Mouse (Mus musculus): ENCODE results near the gene Tcf7l1.
A peak's percentile ranks its signal among the peaks of the same experiment; 100 is the strongest.

Gene Tcf7l1

GRCm38 (mm10) chr6:72747156-72747555 is 41.9 kb downstream of the Tcf7l1 start:
- DNase-seq (ENCODE audit: low read depth, low spot score): no peak

- DNase-seq (ENCODE audit: low read depth, low spot score): no peak
Measured at GRCm38 (mm10) chr6:72745781-72746180, 43.3 kb downstream of the Tcf7l1 start.

- no peak for DNase-seq (ENCODE audit: low read depth, low spot score)
Measured at GRCm38 (mm10) chr6:72744144-72744800, 44.8 kb downstream of the Tcf7l1 start.

GRCm38 (mm10) chr6:72743624-72744041 is 45.4 kb downstream of the Tcf7l1 start:
- no peak for DNase-seq (ENCODE audit: low read depth, low spot score)

- no peak for DNase-seq (ENCODE audit: low read depth, low spot score)
Measured at GRCm38 (mm10) chr6:72742331-72742730, 46.7 kb downstream of the Tcf7l1 start.

GRCm38 (mm10) chr6:72740596-72741421 is 48.2 kb downstream of the Tcf7l1 start:
- no peak for DNase-seq (ENCODE audit: low read depth, low spot score)

GRCm38 (mm10) chr6:72736872-72737271 is 52.2 kb downstream of the Tcf7l1 start:
- no peak for DNase-seq (ENCODE audit: low read depth, low spot score)

- DNase-seq (ENCODE audit: low read depth, low spot score): no peak
Measured at GRCm38 (mm10) chr6:72735206-72735605, 53.8 kb downstream of the Tcf7l1 start.

- DNase-seq (ENCODE audit: low read depth, low spot score): no peak
Measured at GRCm38 (mm10) chr6:72733375-72733774, 55.7 kb downstream of the Tcf7l1 start.

- no peak for DNase-seq (ENCODE audit: low read depth, low spot score)
Measured at GRCm38 (mm10) chr6:72732109-72732508, 56.9 kb downstream of the Tcf7l1 start.

GRCm38 (mm10) chr6:72730560-72730849 is 58.5 kb downstream of the Tcf7l1 start:
- no peak for DNase-seq (ENCODE audit: low read depth, low spot score)

- no peak for DNase-seq (ENCODE audit: low read depth, low spot score)
Measured at GRCm38 (mm10) chr6:72729831-72730559, 59.1 kb downstream of the Tcf7l1 start.

GRCm38 (mm10) chr6:72727826-72728225 is 61.2 kb downstream of the Tcf7l1 start:
- no peak for DNase-seq (ENCODE audit: low read depth, low spot score)

GRCm38 (mm10) chr6:72724494-72725180 is 64.4 kb downstream of the Tcf7l1 start:
- DNase-seq (ENCODE audit: low read depth, low spot score): no peak

- no peak for DNase-seq (ENCODE audit: low read depth, low spot score)
Measured at GRCm38 (mm10) chr6:72723731-72724385, 65.2 kb downstream of the Tcf7l1 start.

- DNase-seq (ENCODE audit: low read depth, low spot score): no peak
Measured at GRCm38 (mm10) chr6:72723143-72723542, 65.9 kb downstream of the Tcf7l1 start.

- DNase-seq (ENCODE audit: low read depth, low spot score): no peak
Measured at GRCm38 (mm10) chr6:72720852-72721251, 68.2 kb downstream of the Tcf7l1 start.

- DNase-seq (ENCODE audit: low read depth, low spot score): no peak
Measured at GRCm38 (mm10) chr6:72714726-72715125, 74.3 kb downstream of the Tcf7l1 start.

- DNase-seq (ENCODE audit: low read depth, low spot score): no peak
Measured at GRCm38 (mm10) chr6:72714250-72714649, 74.8 kb downstream of the Tcf7l1 start.

- peak; percentile 69 for DNase-seq (ENCODE audit: low read depth, low spot score)
Measured at GRCm38 (mm10) chr6:72711508-72712081, 77.5 kb downstream of the Tcf7l1 start.

- peak; percentile 34 for DNase-seq (ENCODE audit: low read depth, low spot score)
Measured at GRCm38 (mm10) chr6:72710897-72711507, 78.1 kb downstream of the Tcf7l1 start.

Data from brain, embryonic 18.5 days (tissue).